In genomic region chr8:64461136-64461535, GRCm38 (mm10) we compare ENCODE assay signal across 16 mouse cellular contexts.
"Had no signal": no experiment of that assay in that cellular context is flagged by ENCODE, and none has a peak within 500 bp of the region (broad histone marks: within the 10 kb centered on the region; RNA-seq: fewer than 3 reads in every experiment).

No protein-coding gene starts in this region.

- H3K27ac ChIP-seq: lung, embryonic 15.5 days; macrophage; midbrain, embryonic 13.5 days; midbrain, embryonic 15.5 days; neural tube, embryonic 12.5 days; stomach, embryonic 15.5 days; stomach, postnatal 0 days had no signal

- DNase-seq: liver, postnatal 0 days; lung, adult 2 months; lung, postnatal 14 days; lung, postnatal 36 days; right cerebral cortex, postnatal 14 days; thymus, adult 2 months; thymus, postnatal 25 days; thymus, postnatal 4 days had no signal

- H3K4me3 ChIP-seq: lung, embryonic 15.5 days; megakaryocyte, embryonic 14.5 days; midbrain, embryonic 13.5 days; midbrain, embryonic 15.5 days; neural tube, embryonic 12.5 days; stomach, embryonic 15.5 days had no signal
